Comparison of ENCODE assay signal across 9 mouse cellular contexts in genomic region chr11:95913959-95914566, GRCm38 (mm10). TPM values are rescaled to one million over a fixed set of nuclear protein-coding genes. Genes with fewer than 3 reads are reported as not detected.
DNase-seq lines count a peak whose midpoint lies in the region; ATAC-seq and TF ChIP-seq lines count a peak whose summit lies in the region.
"Had no signal": no experiment of that assay in that cellular context is flagged by ENCODE, and none has a peak within 500 bp of the region (broad histone marks: within the 10 kb centered on the region; RNA-seq: fewer than 3 reads in every experiment).

No protein-coding gene starts in this region.

- peak overlapping the region; percentile 47 for H3K9ac ChIP-seq in heart, embryonic 13.5 days
- H3K9ac ChIP-seq in hindbrain, embryonic 15.5 days = no peak overlapping the region
- H3K9ac ChIP-seq in midbrain, postnatal 0 days (replicated peaks; ENCODE audit: low read length, poor library complexity, severe bottlenecking) = no peak overlapping the region

- H3K27ac ChIP-seq in heart, embryonic 13.5 days (replicated peaks) = no peak overlapping the region
- no peak overlapping the region for H3K27ac ChIP-seq in hindbrain, embryonic 15.5 days (replicated peaks)
- H3K27ac ChIP-seq in midbrain, postnatal 0 days (ENCODE audit: low read depth, low read length) = no peak overlapping the region

- no peaks in the 10 kb centered on the region for H3K36me3 ChIP-seq in heart, embryonic 13.5 days
- H3K36me3 ChIP-seq in hindbrain, embryonic 15.5 days = no peaks in the 10 kb centered on the region
- no peaks in the 10 kb centered on the region for H3K36me3 ChIP-seq in midbrain, postnatal 0 days (ENCODE audit: insufficient read depth, low read length)

- peaks cover 86% of the 10 kb centered on the region for H3K27me3 ChIP-seq in heart, embryonic 13.5 days (replicated peaks)
- peaks cover 79% of the 10 kb centered on the region for H3K27me3 ChIP-seq in hindbrain, embryonic 15.5 days
- peaks cover 59% of the 10 kb centered on the region for H3K27me3 ChIP-seq in midbrain, postnatal 0 days (ENCODE audit: insufficient read depth, low read length)

- H3K4me3 ChIP-seq in heart, embryonic 13.5 days = peak overlapping the region; percentile 43
- H3K4me3 ChIP-seq in hindbrain, embryonic 15.5 days = peak overlapping the region; percentile 20
- peak overlapping the region; percentile 14; the same call in 1 of the 2 replicates for H3K4me3 ChIP-seq in midbrain, postnatal 0 days (ENCODE audit: low read depth, low read length)

- WGBS in heart, embryonic 13.5 days = 6% methylated on average over 14 of the region's 14 CpGs
- WGBS in hindbrain, embryonic 15.5 days = 2% methylated on average over 14 of the region's 14 CpGs
- WGBS in midbrain, postnatal 0 days = 4% methylated on average over 14 of the region's 14 CpGs

- DNase-seq in heart, adult 11 months = no peak
- DNase-seq in ZHBTc4 (ENCODE audit: low read depth, low spot score) = peak; percentile 44
- no peak for DNase-seq in midbrain, postnatal 0 days (ENCODE audit: low spot score)
- DNase-seq in right cerebral cortex, postnatal 25 days = no peak
- DNase-seq in embryo, embryonic 10 days (ENCODE audit: low spot score) = no peak
- no peak for DNase-seq in frontal cortex, postnatal 10 days (ENCODE audit: low spot score in 2 of 2)

- no peak for TF ChIP-seq CTCF in midbrain, postnatal 0 days (IDR thresholded peaks at IDR 0.05)

- no peak for ATAC-seq in heart, embryonic 13.5 days (ENCODE audit: extremely low read depth, insufficient number of reproducible peaks, low FRiP score, low TSS enrichment)
- no peak for ATAC-seq in hindbrain, embryonic 15.5 days (ENCODE audit: low FRiP score, low read depth)
- no peak for ATAC-seq in midbrain, postnatal 0 days (ENCODE audit: low FRiP score)

- peaks cover 24% of the 10 kb centered on the region for H3K4me1 ChIP-seq in heart, embryonic 13.5 days
- peaks cover 17% of the 10 kb centered on the region for H3K4me1 ChIP-seq in hindbrain, embryonic 15.5 days (replicated peaks)
- 0 out of 2 replicates have a peak, but pooled peaks cover 7% of the 10 kb centered on the region for H3K4me1 ChIP-seq in midbrain, postnatal 0 days (ENCODE audit: insufficient read depth, low read length)

- H3K9me3 ChIP-seq in heart, embryonic 13.5 days = no peaks in the 10 kb centered on the region
- H3K9me3 ChIP-seq in hindbrain, embryonic 15.5 days = no peaks in the 10 kb centered on the region
- H3K9me3 ChIP-seq in midbrain, postnatal 0 days (ENCODE audit: low read length) = no peaks in the 10 kb centered on the region

- peak overlapping the region; percentile 69 for H3K4me2 ChIP-seq in heart, embryonic 13.5 days
- peak overlapping the region; percentile 36 for H3K4me2 ChIP-seq in hindbrain, embryonic 15.5 days
- H3K4me2 ChIP-seq in midbrain, postnatal 0 days (ENCODE audit: low read depth, low read length, poor library complexity, severe bottlenecking) = peak overlapping the region; percentile 30

RNA-seq across cellular contexts. Expression of gene B4galnt2, which starts 0.6 kb away (rescaled TPM):
- 0.21 TPM in 1 of 2 replicates, not detected in the other for polyA plus RNA-seq in heart, embryonic 13.5 days (2015; fragmentation: Nextera tagmentation; extraction: Ambion mirVana)
- polyA plus RNA-seq in hindbrain, embryonic 15.5 days (2015; fragmentation: Nextera tagmentation; extraction: Ambion mirVana) = 0.09 TPM in 1 of 2 replicates, not detected in the other
- not detected in 2 replicates for total RNA-seq in midbrain, postnatal 0 days (2014; rRNA removed)
- not detected in 2 replicates for polyA plus RNA-seq in midbrain, postnatal 0 days (2015; fragmentation: Nextera tagmentation; extraction: Ambion mirVana)
- polyA plus RNA-seq: C2C12 had no signal
